Mouse (Mus musculus) liver, postnatal 0 days (tissue): ENCODE results near the gene Adarb2.

Source experiments
- CTCF ChIP-seq: sonication (generic); IDR thresholded peaks from 2 replicates; pipeline ENCODE4 v1.5.1; 2016; ENCODE audit warnings: antibody characterized with exemption, low read depth
- EP300 ChIP-seq: IDR thresholded peaks from 2 replicates; pipeline ENCODE4 v1.6.1; 2016; ENCODE audit warnings: antibody characterized with exemption, low read depth, mild to moderate bottlenecking

GRCm38 (mm10) chr13:8238871-8239270 is 36.2 kb downstream of the Adarb2 start:
- no peak for TF ChIP-seq CTCF
- TF ChIP-seq EP300 = no peak
